Mouse (Mus musculus) liver (tissue): ENCODE data around the gene Pdzrn3.

Experiments
- DNase-seq: peaks from one replicate; pipeline ENCODE4 v3.0.0-alpha.2; 2020; ENCODE audit warnings: mixed read lengths

The Pdzrn3 gene

GRCm38 (mm10) chr6:101366809-101367602 is 10.7 kb downstream of the Pdzrn3 start:
- no peak for DNase-seq

GRCm38 (mm10) chr6:101365795-101366194 is 11.9 kb downstream of the Pdzrn3 start:
- no peak for DNase-seq

GRCm38 (mm10) chr6:101363904-101364303 is 13.8 kb downstream of the Pdzrn3 start:
- DNase-seq: no peak

- DNase-seq: no peak
Measured at GRCm38 (mm10) chr6:101362728-101363127, 15.0 kb downstream of the Pdzrn3 start.

- DNase-seq: no peak
Measured at GRCm38 (mm10) chr6:101362268-101362667, 15.4 kb downstream of the Pdzrn3 start.

GRCm38 (mm10) chr6:101360211-101360737 is 17.4 kb downstream of the Pdzrn3 start:
- no peak for DNase-seq

GRCm38 (mm10) chr6:101359646-101360045 is 18.1 kb downstream of the Pdzrn3 start:
- DNase-seq: no peak

GRCm38 (mm10) chr6:101354887-101355286 is 22.8 kb downstream of the Pdzrn3 start:
- DNase-seq: no peak

- no peak for DNase-seq
Measured at GRCm38 (mm10) chr6:101354230-101354881, 23.3 kb downstream of the Pdzrn3 start.

GRCm38 (mm10) chr6:101353701-101354100 is 24.0 kb downstream of the Pdzrn3 start:
- no peak for DNase-seq

- no peak for DNase-seq
Measured at GRCm38 (mm10) chr6:101352626-101353025, 25.1 kb downstream of the Pdzrn3 start.

GRCm38 (mm10) chr6:101351100-101351499 is 26.6 kb downstream of the Pdzrn3 start:
- no peak for DNase-seq

- DNase-seq: no peak
Measured at GRCm38 (mm10) chr6:101350414-101350973, 27.2 kb downstream of the Pdzrn3 start.

GRCm38 (mm10) chr6:101348496-101348895 is 29.2 kb downstream of the Pdzrn3 start:
- no peak for DNase-seq

- no peak for DNase-seq
Measured at GRCm38 (mm10) chr6:101340051-101340450, 37.6 kb downstream of the Pdzrn3 start.

GRCm38 (mm10) chr6:101337842-101338528 is 39.7 kb downstream of the Pdzrn3 start:
- no peak for DNase-seq

- DNase-seq: no peak
Measured at GRCm38 (mm10) chr6:101336660-101337059, 41.0 kb downstream of the Pdzrn3 start.

- DNase-seq: no peak
Measured at GRCm38 (mm10) chr6:101335744-101336143, 42.0 kb downstream of the Pdzrn3 start.

- no peak for DNase-seq
Measured at GRCm38 (mm10) chr6:101334495-101334894, 43.2 kb downstream of the Pdzrn3 start.

- no peak for DNase-seq
Measured at GRCm38 (mm10) chr6:101330392-101330791, 47.3 kb downstream of the Pdzrn3 start.

- no peak for DNase-seq
Measured at GRCm38 (mm10) chr6:101329499-101329898, 48.2 kb downstream of the Pdzrn3 start.

- no peak for DNase-seq
Measured at GRCm38 (mm10) chr6:101328514-101328913, 49.2 kb downstream of the Pdzrn3 start.

- no peak for DNase-seq
Measured at GRCm38 (mm10) chr6:101327741-101328140, 50.0 kb downstream of the Pdzrn3 start.
